Comparison of ENCODE assay signal across 8 mouse cellular contexts in the genomic region with DNA sequence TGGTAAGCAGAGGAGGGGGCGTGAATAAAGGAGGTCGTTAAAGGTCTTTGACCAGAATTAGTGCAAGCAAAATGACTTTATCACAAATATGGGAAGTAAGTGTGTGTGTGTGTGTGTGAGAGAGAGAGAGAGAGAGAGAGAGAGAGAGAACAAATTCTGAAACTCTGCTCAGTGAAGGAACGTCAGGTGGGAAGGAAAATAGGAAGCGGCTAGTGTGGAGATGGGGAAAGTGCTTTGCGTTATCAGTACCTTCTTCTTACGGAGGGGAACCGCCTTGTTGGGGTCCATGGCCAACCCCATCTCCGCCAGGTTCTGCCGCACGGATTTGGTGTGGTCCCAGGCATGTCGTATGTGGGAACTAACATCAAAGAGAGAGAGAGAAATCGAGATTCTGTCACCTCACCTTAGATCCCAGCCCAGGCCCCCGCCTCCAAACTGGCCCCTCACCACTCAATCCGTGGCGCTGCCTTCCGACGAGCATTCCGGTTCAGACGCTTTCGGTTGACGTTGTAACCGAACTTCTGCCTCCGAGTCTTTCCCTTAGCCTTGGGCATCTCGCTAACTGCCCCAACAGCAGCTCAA. TPM values are rescaled to one million over a fixed set of nuclear protein-coding genes. Genes with fewer than 3 reads are reported as not detected.
DNase-seq lines count a peak whose midpoint lies in the region; ATAC-seq lines count a peak whose summit lies in the region.

No protein-coding gene starts in this region.

- H3K36me3 ChIP-seq in kidney, embryonic 15.5 days, result peaks cover 52% of the 10 kb centered on the region
- H3K36me3 ChIP-seq in midbrain, embryonic 15.5 days (replicated peaks), result peaks cover 17% of the 10 kb centered on the region; the same call in 1 of the 2 replicates

- ATAC-seq in kidney, embryonic 15.5 days (replicated peaks; ENCODE audit: low FRiP score), result peak; percentile 28
- peak; percentile 23; the same call in 1 of the 2 replicates for ATAC-seq in common myeloid progenitor, adult 5-6 weeks (replicated peaks; ENCODE audit: low read depth, poor library complexity, severe bottlenecking)
- ATAC-seq in inflammation-experienced regulatory T-cells, adult 6 months, result peak; percentile 11
- no peak for ATAC-seq in midbrain, embryonic 15.5 days (replicated peaks)

- no peak for DNase-seq in kidney, postnatal 14 days
- no peak for DNase-seq in spleen, postnatal 10 days (ENCODE audit: low spot score in 2 of 2)
- no peak for DNase-seq in thymus, postnatal 25 days
- DNase-seq in cerebellum, postnatal 10 days, result no peak

- H3K4me3 ChIP-seq in kidney, embryonic 15.5 days (replicated peaks), result peak overlapping the region; percentile 83
- H3K4me3 ChIP-seq in midbrain, embryonic 15.5 days, result peak overlapping the region; percentile 86

- peak overlapping the region; percentile 84 for H3K4me2 ChIP-seq in kidney, embryonic 15.5 days
- H3K4me2 ChIP-seq in midbrain, embryonic 15.5 days, result peak overlapping the region; percentile 67

- WGBS in kidney, embryonic 15.5 days, result under 1% methylated on average over 24 of the region's 24 CpGs
- WGBS in midbrain, embryonic 15.5 days, result 2% methylated on average over 24 of the region's 24 CpGs

- peak overlapping the region; percentile 85 for H3K9ac ChIP-seq in kidney, embryonic 15.5 days
- H3K9ac ChIP-seq in midbrain, embryonic 15.5 days, result peak overlapping the region; percentile 55

- peaks cover 25% of the 10 kb centered on the region for H3K4me1 ChIP-seq in kidney, embryonic 15.5 days
- H3K4me1 ChIP-seq in midbrain, embryonic 15.5 days, result peaks cover 30% of the 10 kb centered on the region

- no peaks in the 10 kb centered on the region for H3K9me3 ChIP-seq in kidney, embryonic 15.5 days (replicated peaks)
- no peaks in the 10 kb centered on the region for H3K9me3 ChIP-seq in midbrain, embryonic 15.5 days

- peak overlapping the region; percentile 76 for H3K27ac ChIP-seq in kidney, embryonic 15.5 days
- H3K27ac ChIP-seq in midbrain, embryonic 15.5 days, result peak overlapping the region; percentile 93; the same call in 1 of the 2 replicates

- H3K27me3 ChIP-seq in kidney, embryonic 15.5 days, result no peaks in the 10 kb centered on the region
- H3K27me3 ChIP-seq in midbrain, embryonic 15.5 days (replicated peaks), result no peaks in the 10 kb centered on the region

RNA-seq across cellular contexts. Expression of gene Nop16, which starts 0.4 kb away (rescaled TPM):
- 90.2 and 95.5 TPM in 2 replicates for polyA plus RNA-seq in kidney, embryonic 15.5 days (2015; fragmentation: Nextera tagmentation; extraction: Ambion mirVana)
- 51.0 and 70.5 TPM in 2 replicates for total RNA-seq in common myeloid progenitor, adult 5-6 weeks (2017)
- polyA plus RNA-seq in inflammation-experienced regulatory T-cells, adult 6 months (2017; shearing (Covaris generic)), result 10 to 100 TPM; 53.6 to 63.9 (median 55.8) TPM
- 56.9 and 59.3 TPM in 2 replicates for polyA plus RNA-seq in midbrain, embryonic 15.5 days (2015; fragmentation: Nextera tagmentation; extraction: Ambion mirVana)

RNA-seq across cellular contexts. Expression of gene Higd2a, which starts 0.5 kb away (rescaled TPM):
- 205 and 219 TPM in 2 replicates for polyA plus RNA-seq in kidney, embryonic 15.5 days (2015; fragmentation: Nextera tagmentation; extraction: Ambion mirVana)
- 45.8 and 52.8 TPM in 2 replicates for total RNA-seq in common myeloid progenitor, adult 5-6 weeks (2017)
- 100 to 1,000 TPM; 101 to 139 (median 122) TPM for polyA plus RNA-seq in inflammation-experienced regulatory T-cells, adult 6 months (2017; shearing (Covaris generic))
- 229 and 232 TPM in 2 replicates for polyA plus RNA-seq in midbrain, embryonic 15.5 days (2015; fragmentation: Nextera tagmentation; extraction: Ambion mirVana)

RNA-seq across cellular contexts. Expression of gene Arl10, which starts 14.7 kb away (rescaled TPM):
- 34.0 and 36.1 TPM in 2 replicates for polyA plus RNA-seq in kidney, embryonic 15.5 days (2015; fragmentation: Nextera tagmentation; extraction: Ambion mirVana)
- 7.9 and 13.7 TPM in 2 replicates for total RNA-seq in common myeloid progenitor, adult 5-6 weeks (2017)
- polyA plus RNA-seq in inflammation-experienced regulatory T-cells, adult 6 months (2017; shearing (Covaris generic)), result 1 to 10 TPM; 4.2 to 9.1 (median 4.2) TPM
- polyA plus RNA-seq in midbrain, embryonic 15.5 days (2015; fragmentation: Nextera tagmentation; extraction: Ambion mirVana), result 116 and 121 TPM in 2 replicates

RNA-seq across cellular contexts. Expression of gene Cltb, which starts 21.6 kb away (rescaled TPM):
- 44.8 and 45.6 TPM in 2 replicates for polyA plus RNA-seq in kidney, embryonic 15.5 days (2015; fragmentation: Nextera tagmentation; extraction: Ambion mirVana)
- total RNA-seq in common myeloid progenitor, adult 5-6 weeks (2017), result 13.4 and 23.5 TPM in 2 replicates
- 10 to 100 TPM; 10.2 to 13.8 (median 11.3) TPM for polyA plus RNA-seq in inflammation-experienced regulatory T-cells, adult 6 months (2017; shearing (Covaris generic))
- 200 and 201 TPM in 2 replicates for polyA plus RNA-seq in midbrain, embryonic 15.5 days (2015; fragmentation: Nextera tagmentation; extraction: Ambion mirVana)

RNA-seq across cellular contexts. Expression of gene 4833439L19Rik, which starts 24.3 kb away (rescaled TPM):
- polyA plus RNA-seq in kidney, embryonic 15.5 days (2015; fragmentation: Nextera tagmentation; extraction: Ambion mirVana), result 151 and 162 TPM in 2 replicates
- 16.2 and 28.2 TPM in 2 replicates for total RNA-seq in common myeloid progenitor, adult 5-6 weeks (2017)
- polyA plus RNA-seq in inflammation-experienced regulatory T-cells, adult 6 months (2017; shearing (Covaris generic)), result 10 to 100 TPM; 63.9 to 72.0 (median 71.8) TPM
- polyA plus RNA-seq in midbrain, embryonic 15.5 days (2015; fragmentation: Nextera tagmentation; extraction: Ambion mirVana), result 271 and 282 TPM in 2 replicates
